Mouse (Mus musculus): ENCODE results near the gene Anapc1. TPM values are rescaled to one million over a fixed set of nuclear protein-coding genes. Genes with fewer than 3 reads are reported as not detected.

Gene Anapc1
- polyA plus RNA-seq, 1 experiment from 2014 or later: 34.2 TPM

DNA sequence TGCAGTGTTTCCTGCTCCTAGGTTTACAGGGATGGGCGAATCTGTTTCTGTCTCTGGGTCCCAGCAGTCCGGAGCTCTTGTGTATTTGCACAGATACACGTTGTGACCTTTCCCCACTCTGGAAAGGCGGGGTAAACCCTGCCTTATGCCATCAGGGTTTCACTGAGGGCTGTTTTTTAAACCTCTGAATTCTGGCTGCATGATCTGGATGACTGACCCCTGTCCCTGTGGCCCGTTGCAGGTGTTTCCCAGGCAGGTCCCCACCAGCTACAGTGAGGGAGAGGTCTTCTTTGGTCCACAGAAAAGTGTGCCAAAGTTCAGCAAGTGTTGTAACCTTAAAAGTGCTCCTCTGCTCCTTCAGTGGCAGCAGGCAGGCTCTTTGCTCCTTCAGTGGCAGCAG is 77.9 kb downstream of the Anapc1 start:
- WGBS: 79% methylated on average over 5 of the region's 5 CpGs
- ATAC-seq (ENCODE audit: low FRiP score): no peak
- H3K9me3 ChIP-seq (replicated peaks): peaks cover 12% of the 10 kb centered on the region; the same call in 1 of the 2 replicates
- H3K9ac ChIP-seq (replicated peaks): no peak overlapping the region
- H3K36me3 ChIP-seq: peaks cover 46% of the 10 kb centered on the region
- H3K4me3 ChIP-seq (replicated peaks): no peak overlapping the region
- H3K27ac ChIP-seq (replicated peaks): no peak overlapping the region
- H3K27me3 ChIP-seq (replicated peaks): no peaks in the 10 kb centered on the region
- no peak overlapping the region for H3K4me2 ChIP-seq
- no peaks in the 10 kb centered on the region for H3K4me1 ChIP-seq

GRCm38 (mm10) chr2:128601534-128601933 is 85.7 kb downstream of the Anapc1 start:
- WGBS: 39% methylated on average over 2 of the region's 2 CpGs

GRCm38 (mm10) chr2:128592301-128592700 is 94.9 kb downstream of the Anapc1 start:
- no peak for ATAC-seq (ENCODE audit: low FRiP score)
- H3K9ac ChIP-seq (replicated peaks): no peak overlapping the region
- no peak overlapping the region for H3K27ac ChIP-seq (replicated peaks)
- H3K4me3 ChIP-seq (replicated peaks): no peak overlapping the region
- no peaks in the 10 kb centered on the region for H3K9me3 ChIP-seq (replicated peaks)
- WGBS: 89% methylated on average over 7 of the region's 7 CpGs
- no peak overlapping the region for H3K4me2 ChIP-seq
- H3K36me3 ChIP-seq: no peaks in the 10 kb centered on the region
- H3K4me1 ChIP-seq: no peaks in the 10 kb centered on the region
- H3K27me3 ChIP-seq (replicated peaks): no peaks in the 10 kb centered on the region

More at GRCm38 (mm10) chr2:128601534-128601933, 85.7 kb downstream of the Anapc1 start:
- no peak overlapping the region for H3K4me3 ChIP-seq (replicated peaks)
- H3K4me1 ChIP-seq: no peaks in the 10 kb centered on the region
- no peak overlapping the region for H3K27ac ChIP-seq (replicated peaks)
- no peak for ATAC-seq (ENCODE audit: low FRiP score)
- H3K27me3 ChIP-seq (replicated peaks): no peaks in the 10 kb centered on the region
- H3K4me2 ChIP-seq: no peak overlapping the region
- no peaks in the 10 kb centered on the region for H3K36me3 ChIP-seq
- 0 out of 2 replicates have a peak, but pooled peaks cover 3% of the 10 kb centered on the region for H3K9me3 ChIP-seq (replicated peaks)
- H3K9ac ChIP-seq (replicated peaks): no peak overlapping the region

DNA sequence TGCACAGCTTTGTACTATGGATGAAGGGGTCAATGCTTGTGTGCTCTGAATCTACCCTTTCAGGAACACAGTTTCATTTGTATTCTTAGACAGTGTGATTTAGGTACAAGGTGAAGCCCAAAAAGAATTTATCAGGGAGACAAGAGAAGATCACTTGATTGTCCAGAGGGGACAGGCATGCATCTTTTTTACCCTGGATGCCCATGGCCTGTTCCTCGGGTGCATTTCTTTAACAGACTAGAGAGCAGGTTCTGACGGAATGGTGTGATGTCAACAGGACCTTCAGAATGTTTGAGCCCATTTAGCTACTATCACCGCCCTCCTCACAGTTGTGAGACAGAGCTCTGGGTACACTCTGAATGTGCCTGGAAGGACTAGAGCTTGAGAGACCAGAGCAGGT is 96.3 kb downstream of the Anapc1 start, which contains the start of gene Spdye4c:
TSS of gene Spdye4c (plus strand) at position 301 of the 400 bp plus-strand sequence.
- ATAC-seq (ENCODE audit: low FRiP score): no peak
- H3K36me3 ChIP-seq: no peaks in the 10 kb centered on the region
- no peaks in the 10 kb centered on the region for H3K9me3 ChIP-seq (replicated peaks)
- no peak within 1 kb of the TSS for H3K4me3 ChIP-seq (replicated peaks)
- H3K27ac ChIP-seq (replicated peaks): no peak within 1 kb of the TSS
- no peak within 1 kb of the TSS for H3K4me2 ChIP-seq
- no peaks in the 10 kb centered on the region for H3K27me3 ChIP-seq (replicated peaks)
- H3K4me1 ChIP-seq: no peaks in the 10 kb centered on the region
- WGBS: 92% methylated on average over 3 of the region's 3 CpGs
- no peak within 1 kb of the TSS for H3K9ac ChIP-seq (replicated peaks)

GRCm38 (mm10) chr2:128582881-128583280 is 104.3 kb downstream of the Anapc1 start:
- Histone ChIP-seq H3K4me3 (replicated peaks) (no peak overlapping the region), H3K9ac (replicated peaks) (no peak overlapping the region), H3K9me3 (replicated peaks) (no peaks in the 10 kb centered on the region), H3K4me2 (no peak overlapping the region), H3K27ac (replicated peaks) (no peak overlapping the region), H3K4me1 (no peaks in the 10 kb centered on the region), H3K36me3 (no peaks in the 10 kb centered on the region), H3K27me3 (replicated peaks) (no peaks in the 10 kb centered on the region)
- WGBS: 68% methylated on average over 5 of the region's 5 CpGs
- ATAC-seq (ENCODE audit: low FRiP score): no peak

- Histone ChIP-seq H3K9me3 (replicated peaks) (no peaks in the 10 kb centered on the region), H3K36me3 (no peaks in the 10 kb centered on the region), H3K27ac (replicated peaks) (no peak overlapping the region), H3K9ac (replicated peaks) (no peak overlapping the region), H3K4me3 (replicated peaks) (no peak overlapping the region), H3K4me1 (no peaks in the 10 kb centered on the region), H3K4me2 (no peak overlapping the region), H3K27me3 (replicated peaks) (no peaks in the 10 kb centered on the region)
- peak; percentile 63; the same call in 1 of the 2 replicates for ATAC-seq (ENCODE audit: low FRiP score)
- WGBS: 50% methylated on average over 16 of the region's 16 CpGs
These were observed 114.2 kb downstream of the Anapc1 start for GRCm38 (mm10) chr2:128572726-128573624.

DNA sequence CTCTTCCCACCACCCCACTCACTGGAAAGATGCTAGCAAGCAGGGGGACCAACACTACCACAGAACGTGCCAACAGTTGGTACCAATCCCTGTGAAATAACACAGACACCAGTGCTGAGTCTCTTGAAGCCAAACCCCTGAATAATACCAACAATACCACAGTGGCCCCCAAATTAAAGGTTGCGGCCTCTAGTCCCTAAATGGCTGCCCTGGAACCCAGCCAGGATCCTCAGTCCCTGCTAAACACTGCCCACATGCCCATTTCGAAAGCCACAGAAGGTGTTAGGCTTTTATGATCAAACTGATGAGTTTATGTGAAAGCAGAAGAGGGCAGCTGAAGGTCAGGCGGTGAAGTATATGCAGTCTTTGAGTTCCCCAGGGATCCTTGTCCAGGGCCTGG is 116.2 kb downstream of the Anapc1 start:
- Histone ChIP-seq H3K27me3 (replicated peaks) (no peaks in the 10 kb centered on the region), H3K4me1 (no peaks in the 10 kb centered on the region; the same call in 1 of the 2 replicates), H3K4me2 (no peak overlapping the region), H3K9me3 (replicated peaks) (no peaks in the 10 kb centered on the region), H3K27ac (replicated peaks) (no peak overlapping the region), H3K36me3 (no peaks in the 10 kb centered on the region), H3K9ac (replicated peaks) (no peak overlapping the region), H3K4me3 (replicated peaks) (no peak overlapping the region)
- ATAC-seq (ENCODE audit: low FRiP score): no peak
- 78% methylated on average over 4 of the region's 4 CpGs for WGBS

- no peaks in the 10 kb centered on the region; the same call in 1 of the 2 replicates for H3K4me1 ChIP-seq
- no peak overlapping the region for H3K9ac ChIP-seq (replicated peaks)
- no peak overlapping the region for H3K4me3 ChIP-seq (replicated peaks)
- H3K27me3 ChIP-seq (replicated peaks): no peaks in the 10 kb centered on the region
- no peak overlapping the region for H3K4me2 ChIP-seq
- no peaks in the 10 kb centered on the region for H3K9me3 ChIP-seq (replicated peaks)
- WGBS: 51% methylated on average over 4 of the region's 4 CpGs
- ATAC-seq (ENCODE audit: low FRiP score): no peak
- no peaks in the 10 kb centered on the region for H3K36me3 ChIP-seq
- H3K27ac ChIP-seq (replicated peaks): no peak overlapping the region
These were observed 118.7 kb downstream of the Anapc1 start for GRCm38 (mm10) chr2:128568490-128568889.

GRCm38 (mm10) chr2:128568018-128568417 is 119.2 kb downstream of the Anapc1 start:
- Histone ChIP-seq H3K27me3 (replicated peaks) (no peaks in the 10 kb centered on the region), H3K4me2 (no peak overlapping the region), H3K4me3 (replicated peaks) (no peak overlapping the region), H3K36me3 (no peaks in the 10 kb centered on the region), H3K4me1 (no peaks in the 10 kb centered on the region; the same call in 1 of the 2 replicates), H3K27ac (replicated peaks) (no peak overlapping the region), H3K9me3 (replicated peaks) (no peaks in the 10 kb centered on the region), H3K9ac (replicated peaks) (no peak overlapping the region)
- WGBS: 75% methylated on average over 6 of the region's 6 CpGs
- no peak for ATAC-seq (ENCODE audit: low FRiP score)

- no peak overlapping the region for H3K9ac ChIP-seq (replicated peaks)
- no peaks in the 10 kb centered on the region for H3K9me3 ChIP-seq (replicated peaks)
- H3K27me3 ChIP-seq (replicated peaks): no peaks in the 10 kb centered on the region
- no peak for ATAC-seq (ENCODE audit: low FRiP score)
- no peak overlapping the region for H3K4me2 ChIP-seq
- H3K27ac ChIP-seq (replicated peaks): no peak overlapping the region
- no peaks in the 10 kb centered on the region; the same call in 1 of the 2 replicates for H3K4me1 ChIP-seq
- WGBS: 63% methylated on average over 10 of the region's 10 CpGs
- H3K36me3 ChIP-seq: no peaks in the 10 kb centered on the region
- H3K4me3 ChIP-seq (replicated peaks): no peak overlapping the region
These were observed 120.7 kb downstream of the Anapc1 start for GRCm38 (mm10) chr2:128566304-128567147.

- 68% methylated on average over 8 of the region's 8 CpGs for WGBS
- no peaks in the 10 kb centered on the region; the same call in 1 of the 2 replicates for H3K4me1 ChIP-seq
- ATAC-seq (ENCODE audit: low FRiP score): no peak
- H3K4me3 ChIP-seq (replicated peaks): no peak overlapping the region
- H3K9ac ChIP-seq (replicated peaks): no peak overlapping the region
- H3K27ac ChIP-seq (replicated peaks): no peak overlapping the region
- H3K27me3 ChIP-seq (replicated peaks): no peaks in the 10 kb centered on the region
- H3K9me3 ChIP-seq (replicated peaks): no peaks in the 10 kb centered on the region
- no peak overlapping the region for H3K4me2 ChIP-seq
- H3K36me3 ChIP-seq: no peaks in the 10 kb centered on the region
These were observed 121.3 kb downstream of the Anapc1 start for GRCm38 (mm10) chr2:128565904-128566303.
